Mouse (Mus musculus) hindlimb bud, embryonic 11.5 days (tissue): ENCODE measurements at regions not wholly inside any gene's neighbourhood (a gene's known extent, or its start where the extent isn't known, plus 50 kb on each side); places are given as distances from the start of the nearest gene placed in this dataset.
"Not testable (repeated sequence)": the region's sequence is repeated elsewhere in the genome, so short reads cannot be mapped to it uniquely, and the experiment has no call there.

Source experiments
- DNase-seq: peaks from one replicate; pipeline ENCODE4 v3.0.0-alpha.2; 2012; ENCODE audit warnings: low read depth, low spot score; ENCODE audit errors: extremely low spot score

DNA sequence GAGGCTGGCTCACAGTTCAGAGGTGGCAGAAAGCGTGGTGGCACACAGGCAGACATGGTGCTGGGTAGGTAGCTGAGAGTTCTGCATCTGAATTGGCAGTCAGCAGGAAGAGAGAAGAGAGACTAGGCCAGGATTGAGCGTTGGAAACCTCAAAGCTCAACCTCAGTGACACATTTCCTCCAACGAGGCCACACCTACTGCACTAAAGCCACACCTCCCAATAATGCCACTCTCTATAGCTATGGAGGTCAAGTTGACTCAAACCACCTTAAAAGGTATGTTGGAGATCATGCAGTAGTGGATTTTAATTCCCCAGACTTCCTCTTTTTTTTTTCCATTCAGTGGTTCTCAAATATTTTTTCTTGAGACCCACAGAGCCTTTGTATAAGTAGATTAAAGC lies 57.1 kb downstream of the Ccdc54 start:
- DNase-seq: no peak

DNA sequence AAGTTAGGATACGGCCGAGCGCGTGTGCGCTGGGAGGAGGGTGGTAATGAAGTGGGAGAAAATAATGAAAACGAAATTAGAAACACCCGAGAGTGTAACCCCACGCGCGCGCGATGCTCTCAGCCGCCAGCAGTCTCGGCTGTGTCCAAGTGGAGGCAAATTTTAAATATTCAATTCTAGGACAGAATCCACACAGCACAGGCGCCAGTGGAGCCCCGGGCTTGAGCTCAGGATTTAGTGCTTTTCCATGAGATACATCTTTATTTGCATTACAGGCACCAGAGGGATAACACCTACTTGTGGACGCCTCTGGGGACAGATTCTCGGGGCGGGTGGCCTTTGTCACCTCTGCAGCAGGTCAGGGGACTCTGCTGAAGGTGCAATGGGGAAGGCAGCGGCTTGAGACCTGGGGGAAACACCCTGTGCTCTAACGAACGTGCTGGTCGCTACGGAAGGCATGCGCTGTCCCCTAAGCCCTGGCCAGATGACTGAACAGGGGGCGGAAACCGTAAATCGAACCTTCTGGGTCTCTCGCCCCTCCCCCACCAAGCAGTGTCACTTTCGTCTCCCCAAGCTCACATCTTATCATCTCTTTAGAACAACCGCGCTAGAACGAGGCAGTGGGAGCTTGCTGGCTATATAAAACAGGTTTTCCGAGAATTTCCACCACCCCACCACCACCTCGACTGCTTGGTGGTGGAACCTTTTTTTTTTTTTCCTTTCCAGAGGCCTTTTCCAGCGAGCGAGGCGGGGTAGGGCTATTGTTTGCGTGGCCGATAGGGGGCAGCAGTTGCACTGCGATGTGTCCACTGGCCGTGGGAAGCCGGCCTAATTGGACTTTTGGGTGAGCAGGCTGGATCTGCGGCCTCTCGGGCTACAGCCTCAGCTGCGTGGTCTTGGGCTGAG lies 61.2 kb downstream of the Ccdc54 start:
- DNase-seq: peak; percentile 70

GRCm38 (mm10) chr16:50528677-50529510 lies 62.1 kb downstream of the Ccdc54 start:
- DNase-seq: no peak

DNA sequence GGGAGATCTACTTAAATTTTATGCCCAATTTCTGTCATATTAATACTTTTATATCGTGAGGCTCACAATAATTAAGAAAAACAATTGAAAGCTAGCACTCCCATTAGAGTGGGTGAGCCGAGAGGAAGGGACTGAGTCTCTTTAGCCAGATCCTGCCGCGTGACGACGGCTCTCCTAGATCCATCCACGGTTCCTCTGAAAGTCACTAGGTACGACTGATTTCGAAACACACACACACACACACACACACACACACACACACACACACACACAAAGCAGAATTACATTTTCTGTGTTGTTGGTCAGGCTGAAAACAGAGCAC lies 62.6 kb downstream of the Ccdc54 start:
- DNase-seq: no peak

GRCm38 (mm10) chr16:50526930-50527329 lies 64.0 kb downstream of the Ccdc54 start:
- not testable (repeated sequence) for DNase-seq

- no peak for DNase-seq
Observed at GRCm38 (mm10) chr16:50525934-50526366, 65.0 kb downstream of the Ccdc54 start.

GRCm38 (mm10) chr16:50525504-50525903 lies 65.5 kb downstream of the Ccdc54 start:
- no peak for DNase-seq

GRCm38 (mm10) chr16:50519610-50520009 lies 71.3 kb downstream of the Ccdc54 start:
- no peak for DNase-seq

GRCm38 (mm10) chr16:50516579-50516978 lies 74.4 kb downstream of the Ccdc54 start:
- DNase-seq: no peak

DNA sequence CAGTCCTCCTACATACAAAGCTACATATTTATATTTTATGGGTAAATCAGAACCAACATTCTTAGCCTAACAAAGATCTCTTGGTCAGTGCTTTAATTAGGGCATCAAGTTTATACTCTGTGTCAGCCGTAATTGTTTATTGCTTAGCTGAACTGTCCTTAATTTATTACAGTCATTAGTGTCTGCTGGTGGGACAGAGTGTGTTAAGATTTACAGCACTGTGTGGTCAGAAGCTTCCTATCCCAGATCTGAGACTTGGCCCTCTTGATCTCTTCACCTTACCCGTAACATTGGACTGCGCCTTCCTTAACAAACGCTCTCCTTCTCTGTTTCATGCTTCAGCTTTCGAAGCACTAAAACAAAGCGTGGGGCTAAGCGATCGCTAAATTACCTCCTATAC lies 75.9 kb downstream of the Ccdc54 start:
- no peak for DNase-seq

- DNase-seq: no peak
Observed at GRCm38 (mm10) chr16:50512080-50512479, 78.9 kb downstream of the Ccdc54 start.

DNA sequence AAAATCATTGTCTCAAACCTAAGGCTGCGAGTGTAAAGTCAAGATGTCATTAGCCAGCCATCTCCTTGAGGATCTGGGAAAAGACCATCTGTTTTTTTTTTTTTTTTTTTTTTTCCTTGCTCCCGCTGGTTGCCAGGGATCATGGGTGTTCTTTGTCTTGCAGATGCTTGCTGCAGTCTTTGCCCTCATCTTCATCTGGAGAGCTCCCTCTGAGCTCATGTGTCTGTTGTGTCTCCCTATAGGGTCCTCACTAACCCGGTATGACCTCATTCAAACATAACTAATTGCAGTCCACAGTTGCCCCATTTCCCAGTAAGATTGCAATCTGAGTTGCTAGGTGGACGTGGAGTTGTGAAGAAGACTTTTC lies 77.3 kb upstream of the Bbx start:
- no peak for DNase-seq

DNA sequence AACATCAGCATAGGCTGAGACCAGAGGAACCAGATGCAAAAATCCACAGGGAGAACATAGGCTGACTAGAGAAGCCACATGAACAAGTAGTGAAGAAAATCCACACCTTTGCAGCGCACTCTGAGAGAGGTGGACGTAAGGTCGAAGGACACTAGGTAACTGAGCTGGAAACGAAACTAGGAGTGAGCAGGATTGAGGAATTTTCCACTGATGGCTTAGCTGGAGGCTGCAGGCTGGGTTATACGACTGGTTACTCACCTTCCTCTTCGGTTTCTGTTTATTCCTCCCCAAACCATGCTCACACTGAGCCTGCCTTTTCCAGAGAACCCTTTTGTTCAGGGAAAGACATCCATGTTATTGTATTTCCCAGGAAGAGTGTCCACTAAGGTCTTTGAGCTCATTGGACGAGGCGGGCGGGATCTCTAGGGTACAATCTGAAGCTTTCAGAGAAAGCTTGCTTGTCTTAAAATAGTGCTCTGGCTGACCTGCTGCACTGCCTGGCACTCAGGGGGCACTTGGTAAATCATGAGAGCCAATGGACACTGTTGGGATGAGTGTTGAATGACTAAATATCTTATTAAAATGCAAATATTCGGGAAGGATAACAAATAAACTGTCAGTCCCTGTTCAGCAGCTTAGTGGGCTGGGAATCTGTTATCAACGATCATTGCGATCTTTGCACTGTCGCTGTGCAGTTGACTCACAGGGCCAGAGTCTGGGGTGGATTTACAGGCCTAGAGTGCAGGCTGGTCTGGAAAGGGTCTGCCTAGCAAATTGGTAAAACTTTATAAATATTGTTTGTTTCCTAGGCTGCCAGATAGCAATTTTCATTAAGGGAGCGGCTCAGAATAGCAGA lies 76.7 kb upstream of the Bbx start:
- no peak for DNase-seq

DNA sequence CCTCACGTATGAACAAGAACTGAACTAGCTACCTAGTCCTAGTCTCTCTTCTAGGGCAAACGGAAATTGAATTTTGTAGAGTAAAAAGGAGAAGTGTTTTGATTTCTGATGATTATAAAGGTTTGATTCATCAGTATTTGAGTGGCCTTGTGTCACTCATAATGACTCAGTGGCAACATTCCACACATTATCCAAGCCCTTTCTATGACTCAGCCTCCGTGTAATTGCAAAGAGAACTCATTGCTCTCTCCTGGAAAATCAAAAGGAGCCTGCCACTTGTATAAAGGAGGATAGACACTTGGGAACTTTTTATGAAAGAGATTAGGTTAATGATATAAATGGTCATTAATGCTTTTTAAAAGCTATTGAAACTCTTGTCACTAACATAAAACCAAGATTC lies 72.4 kb upstream of the Bbx start:
- DNase-seq: no peak

DNA sequence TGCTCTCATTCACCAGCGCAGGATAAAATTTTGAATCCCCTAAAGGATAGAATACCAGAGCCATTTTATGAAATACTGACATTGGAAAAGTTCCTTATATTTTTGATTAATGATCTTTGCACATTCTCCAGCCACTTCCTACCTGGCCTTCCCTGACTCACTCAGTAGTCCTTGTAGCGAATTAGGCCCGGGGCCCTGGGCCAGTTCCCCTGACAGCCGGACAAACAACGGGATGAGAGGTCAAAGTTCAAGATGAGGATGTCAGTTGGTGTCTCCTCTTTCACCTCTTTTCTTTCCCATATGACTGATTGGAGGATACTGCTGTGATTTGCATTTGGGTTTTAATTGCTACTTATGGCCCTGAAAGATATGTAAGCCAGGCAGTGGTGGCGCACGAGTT lies 66.7 kb upstream of the Bbx start:
- no peak for DNase-seq

GRCm38 (mm10) chr16:50493662-50494061 lies 61.5 kb upstream of the Bbx start:
- no peak for DNase-seq

- DNase-seq: no peak
Observed at GRCm38 (mm10) chr16:50489244-50489643, 57.1 kb upstream of the Bbx start.

DNA sequence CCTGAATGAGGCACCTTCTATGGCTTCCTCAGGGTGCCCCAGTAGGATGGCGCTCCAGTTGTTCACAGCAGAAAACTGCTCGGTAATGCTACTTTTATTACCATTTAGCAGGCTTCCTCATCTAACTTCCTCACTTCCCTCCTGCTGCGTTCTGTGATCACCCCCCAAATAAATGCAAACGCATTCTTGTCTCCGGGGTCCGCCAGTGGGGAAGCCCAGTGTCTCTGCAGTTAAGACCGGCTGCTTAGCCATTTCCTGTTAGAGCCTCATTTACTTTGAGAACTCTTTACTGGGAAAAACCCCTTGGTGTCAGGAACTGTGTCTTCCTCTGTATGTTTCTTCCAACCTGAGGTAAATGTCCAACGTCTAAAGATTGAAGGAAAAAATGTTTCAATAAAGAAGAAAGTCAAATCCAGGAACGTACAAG lies 50.2 kb upstream of the Bbx start:
- no peak for DNase-seq
